Mouse (Mus musculus): ENCODE measurements around the gene Polr2f.

The Polr2f gene

GRCm38 (mm10) chr15:79152709-79153108 is 11.9 kb downstream of the Polr2f start:
- DNase-seq (ENCODE audit: low read depth, low spot score), result no peak

GRCm38 (mm10) chr15:79155572-79155971 is 14.8 kb downstream of the Polr2f start:
- no peak for DNase-seq (ENCODE audit: low read depth, low spot score)

- DNase-seq (ENCODE audit: low read depth, low spot score), result no peak
Observed at GRCm38 (mm10) chr15:79162301-79162700, 21.5 kb downstream of the Polr2f start.

- no peak for DNase-seq (ENCODE audit: low read depth, low spot score)
Observed at GRCm38 (mm10) chr15:79162822-79163221, 22.0 kb downstream of the Polr2f start.

GRCm38 (mm10) chr15:79164251-79164650 is 23.4 kb downstream of the Polr2f start:
- DNase-seq (ENCODE audit: low read depth, low spot score), result no peak

- DNase-seq (ENCODE audit: low read depth, low spot score), result no peak
Observed at GRCm38 (mm10) chr15:79165140-79165539, 24.3 kb downstream of the Polr2f start, which contains the start of gene Sox10. TSS of gene Sox10 (minus strand) at chr15:79165240.

- DNase-seq (ENCODE audit: low read depth, low spot score), result no peak
Observed at GRCm38 (mm10) chr15:79166712-79167111, 25.9 kb downstream of the Polr2f start.

- no peak for DNase-seq (ENCODE audit: low read depth, low spot score)
Observed at GRCm38 (mm10) chr15:79176905-79177304, 36.1 kb downstream of the Polr2f start.

GRCm38 (mm10) chr15:79185213-79185612 is 44.4 kb downstream of the Polr2f start:
- DNase-seq (ENCODE audit: low read depth, low spot score), result no peak

GRCm38 (mm10) chr15:79187819-79188218 is 47.0 kb downstream of the Polr2f start:
- no peak for DNase-seq (ENCODE audit: low read depth, low spot score)

GRCm38 (mm10) chr15:79191426-79191825 is 50.6 kb downstream of the Polr2f start:
- no peak for DNase-seq (ENCODE audit: low read depth, low spot score)

GRCm38 (mm10) chr15:79192450-79192849 is 51.6 kb downstream of the Polr2f start:
- DNase-seq (ENCODE audit: low read depth, low spot score), result no peak

GRCm38 (mm10) chr15:79192885-79193845 is 52.4 kb downstream of the Polr2f start:
- peak; percentile 56 for DNase-seq (ENCODE audit: low read depth, low spot score)

GRCm38 (mm10) chr15:79194048-79194447 is 53.2 kb downstream of the Polr2f start:
- DNase-seq (ENCODE audit: low read depth, low spot score), result no peak

GRCm38 (mm10) chr15:79194946-79195345 is 54.1 kb downstream of the Polr2f start:
- no peak for DNase-seq (ENCODE audit: low read depth, low spot score)

- DNase-seq (ENCODE audit: low read depth, low spot score), result no peak
Observed at GRCm38 (mm10) chr15:79195492-79195891, 54.7 kb downstream of the Polr2f start.

GRCm38 (mm10) chr15:79199390-79199976 is 58.7 kb downstream of the Polr2f start:
- no peak for DNase-seq (ENCODE audit: low read depth, low spot score)
